Mouse (Mus musculus) layer of hippocampus, postnatal 36 days (tissue): ENCODE measurements around the gene Cox7a1. TPM values are rescaled to one million over a fixed set of nuclear protein-coding genes. Genes with fewer than 3 reads are reported as not detected.
A peak's percentile ranks its signal among the peaks of the same experiment; 100 is the strongest.
"Not testable (repeated sequence)": the region's sequence is repeated elsewhere in the genome, so short reads cannot be mapped to it uniquely, and the experiment has no call there.

ENCODE experiments used
- DNase-seq, 2 experiments: peaks; one replicate each; pipeline ENCODE4 v3.0.0; 2022
- total RNA-seq, 2 experiments: library from RNA; stranded (reverse); gene quantifications; 2 replicates each; pipeline ENCODE4 v1.2.3; 2021

Gene Cox7a1
- total RNA-seq, 2 experiments from 2014 or later, result 3.7 to 5.0 TPM

DNA sequence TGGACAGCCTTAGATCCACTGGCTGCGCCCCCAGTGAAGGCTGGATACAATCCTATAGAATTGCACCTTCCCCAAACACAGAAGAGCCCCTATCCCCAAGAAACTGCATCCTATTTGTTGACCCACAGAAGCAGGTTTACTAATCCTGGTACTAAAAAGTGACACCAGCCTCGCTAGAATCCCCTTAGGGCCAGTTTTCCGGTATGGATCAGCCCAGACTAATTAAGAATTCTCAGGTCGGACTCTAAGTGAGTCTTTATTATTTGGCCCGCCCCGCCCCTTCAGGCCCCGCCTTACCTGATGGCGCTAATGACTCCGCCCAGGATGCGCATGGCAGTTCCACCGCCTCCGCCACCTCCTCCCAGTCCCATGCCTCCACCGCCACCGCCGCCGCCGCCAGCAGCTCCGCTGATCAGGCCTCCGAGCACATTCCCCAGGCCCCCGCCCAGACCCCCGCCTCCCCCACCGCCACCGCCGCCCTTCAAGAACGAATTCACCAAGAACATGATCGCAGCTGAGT lies 9.7 kb downstream of the Cox7a1 start:
- DNase-seq, result peak; percentile 72 to 79

DNA sequence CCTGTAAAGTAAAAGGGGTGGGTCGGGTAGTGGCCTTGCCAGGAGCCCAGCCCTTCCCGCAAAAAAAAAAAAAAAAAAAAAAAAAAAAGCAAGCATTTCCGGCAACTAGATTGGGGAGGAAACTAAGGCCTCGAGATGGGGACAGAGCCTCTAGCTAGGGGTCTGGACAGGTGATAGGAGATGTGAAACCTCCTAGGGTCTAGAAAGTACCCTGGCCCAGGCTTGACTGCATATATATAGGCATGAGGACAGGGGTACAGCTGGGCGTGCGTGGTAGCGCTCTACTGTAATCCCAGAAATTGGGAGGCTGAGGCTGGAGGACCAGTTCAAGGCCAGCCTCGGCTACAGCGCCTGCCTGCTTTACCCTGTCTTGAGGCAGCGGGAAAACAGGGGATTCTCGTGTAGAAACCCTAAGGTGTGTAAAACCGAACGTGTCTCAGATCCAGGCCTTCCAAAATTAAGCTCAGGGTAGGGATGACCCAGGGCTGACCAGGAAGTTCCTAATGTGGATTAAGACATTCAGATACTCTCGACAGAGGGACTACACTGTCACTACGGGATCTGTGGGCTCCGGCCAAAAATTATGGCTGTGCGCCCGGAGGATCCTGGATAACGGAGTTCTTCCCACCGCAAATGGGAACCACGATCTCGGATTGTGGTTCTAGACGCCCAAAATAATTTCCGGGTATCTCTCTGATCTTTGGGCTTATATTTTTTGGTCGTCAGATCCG lies 10.3 kb downstream of the Cox7a1 start:
- DNase-seq, result peak; percentile 38 to 42

DNA sequence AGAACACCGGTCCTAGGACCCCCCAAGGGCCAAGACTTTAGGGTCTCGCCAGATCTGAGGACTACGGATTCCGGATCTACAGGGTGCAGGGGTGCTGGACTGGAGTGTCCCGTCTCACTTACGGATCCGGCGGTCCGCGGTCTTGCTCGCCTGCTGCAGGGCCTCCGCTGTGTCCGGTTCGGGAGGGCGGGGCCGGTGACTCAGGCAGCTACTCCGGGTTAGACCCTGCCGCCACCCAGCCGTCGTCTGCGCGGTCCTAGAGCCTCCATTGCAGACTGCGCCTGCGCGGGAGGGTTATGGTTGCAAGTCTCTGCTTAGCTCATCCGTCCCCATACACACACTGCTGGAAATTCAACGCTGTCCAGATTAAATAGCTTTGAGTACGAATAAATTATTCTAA lies 10.9 kb downstream of the Cox7a1 start:
- peak; percentile 93 for DNase-seq

DNA sequence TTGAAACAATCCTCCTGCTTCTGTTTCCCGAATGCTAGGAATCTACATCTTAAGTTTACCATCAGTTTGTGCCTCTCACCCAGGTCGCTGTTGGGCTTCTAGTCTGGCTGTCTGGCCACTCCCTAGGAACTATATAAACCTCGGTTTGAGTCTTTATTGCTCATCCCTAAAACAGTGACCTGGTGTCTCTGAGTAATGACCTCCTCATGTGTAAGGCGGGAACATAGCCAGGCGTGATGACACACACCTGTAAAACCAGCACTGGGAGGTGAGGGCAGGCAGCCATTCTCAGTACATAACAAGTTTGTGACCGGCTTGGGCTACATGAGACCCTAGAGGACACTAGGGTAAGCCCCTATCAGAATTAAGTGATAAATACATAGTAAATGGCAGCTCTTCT lies 11.5 kb downstream of the Cox7a1 start:
- no peak for DNase-seq

DNA sequence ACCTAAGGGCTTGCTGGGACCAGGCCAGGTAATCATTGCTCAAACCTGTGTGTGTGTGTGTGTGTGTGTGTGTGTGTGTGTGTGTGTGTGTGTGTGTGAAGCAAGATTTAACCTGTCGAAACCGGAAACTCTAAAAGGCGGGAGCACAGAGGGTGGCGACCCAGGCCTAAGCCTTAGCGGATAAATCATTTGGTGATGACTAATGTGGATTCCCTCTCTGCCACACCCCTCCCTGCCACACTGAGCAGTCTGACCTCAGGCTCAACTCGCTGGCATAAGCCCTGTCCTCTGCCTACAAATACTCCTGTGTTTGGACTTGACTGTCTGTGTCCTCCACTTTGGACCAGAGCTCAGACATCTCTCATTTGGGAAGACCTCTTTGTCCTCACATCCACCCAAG lies 12.2 kb downstream of the Cox7a1 start:
- DNase-seq, result no peak

DNA sequence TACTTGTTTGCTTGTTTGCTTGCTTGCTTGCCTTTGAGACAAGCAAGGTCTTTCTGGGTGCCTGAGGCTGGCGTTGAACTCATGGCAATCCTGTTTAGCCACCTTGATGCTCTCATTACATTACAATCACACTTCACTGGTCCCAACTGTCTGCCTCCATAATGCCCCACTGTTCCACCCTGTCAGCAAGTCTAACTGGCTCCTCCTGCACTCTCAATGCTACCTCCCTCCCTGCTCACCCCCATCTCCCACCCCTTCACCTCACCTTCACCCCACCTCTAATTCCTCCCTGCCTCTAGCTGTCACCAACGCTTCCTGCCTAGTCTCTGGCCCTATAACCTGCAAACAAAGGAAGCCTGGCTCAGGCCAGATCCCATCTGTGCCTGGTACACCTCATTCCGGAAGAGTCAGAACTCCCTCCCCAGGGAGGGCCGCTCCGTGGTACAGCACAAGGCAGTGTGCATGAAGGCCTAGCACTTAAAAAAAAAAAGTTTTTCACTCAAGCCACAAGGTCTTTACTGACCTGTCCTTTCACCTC lies 13.7 kb downstream of the Cox7a1 start:
- DNase-seq, result no peak

DNA sequence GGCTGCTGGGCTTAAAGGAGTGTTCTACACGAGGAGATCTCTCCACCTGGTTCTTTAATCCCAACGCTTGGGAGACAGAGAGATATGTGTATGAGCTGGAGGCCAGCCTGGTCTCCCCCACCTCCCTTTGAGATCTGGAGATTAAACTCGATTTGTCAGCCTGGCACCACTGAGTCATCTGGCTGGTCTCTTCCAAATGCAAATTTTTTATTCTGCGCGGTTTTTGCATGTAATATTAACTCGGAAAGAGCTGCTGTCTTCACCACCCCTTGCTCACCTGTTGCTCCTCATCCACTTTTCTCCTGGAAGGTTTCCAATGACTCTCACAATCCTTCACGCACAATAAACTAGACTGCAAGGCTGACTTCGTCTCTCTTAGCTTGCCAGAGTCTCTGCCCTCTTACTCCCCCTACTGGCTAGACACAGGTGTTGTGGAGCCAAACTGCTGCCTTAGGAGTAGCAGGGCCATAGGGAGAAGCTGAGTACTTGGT lies 14.6 kb downstream of the Cox7a1 start, which contains the start of gene Capns1:
Capns1 (minus strand) TSS at position 331 of the 491 bp plus-strand sequence.
- peak in 1 of 2 experiments; percentile 61 for DNase-seq

DNA sequence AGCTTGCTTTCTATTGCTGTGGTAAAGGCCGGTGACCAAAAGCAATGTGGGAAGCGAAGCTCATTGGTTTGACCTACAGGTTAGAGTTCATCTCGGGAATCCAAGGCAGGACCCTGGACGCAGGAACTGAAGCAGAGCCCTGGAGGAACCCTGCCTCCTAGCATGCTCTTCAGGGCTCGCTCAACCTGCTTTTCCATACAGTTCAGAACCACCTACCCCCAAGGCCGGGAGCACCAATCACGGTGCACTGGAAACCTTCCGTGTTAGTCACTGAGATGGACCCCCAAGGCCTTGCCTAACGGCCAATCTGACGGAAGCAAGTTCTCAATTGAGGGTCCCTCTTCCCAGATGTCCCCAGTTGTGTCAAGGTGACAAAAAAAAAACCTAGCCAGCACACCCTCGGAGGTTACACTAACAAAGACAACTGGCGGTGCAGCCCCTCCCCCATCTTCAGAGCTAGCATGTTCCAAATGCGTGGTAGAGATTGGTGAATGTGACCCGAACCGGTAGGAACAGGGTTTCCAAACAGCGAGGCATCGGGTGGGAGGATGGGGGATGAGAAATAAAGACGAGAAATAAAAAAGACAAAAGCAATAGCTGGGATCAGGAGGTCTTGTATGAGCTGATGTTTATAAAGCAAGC lies 15.7 kb downstream of the Cox7a1 start:
- DNase-seq, result no peak

DNA sequence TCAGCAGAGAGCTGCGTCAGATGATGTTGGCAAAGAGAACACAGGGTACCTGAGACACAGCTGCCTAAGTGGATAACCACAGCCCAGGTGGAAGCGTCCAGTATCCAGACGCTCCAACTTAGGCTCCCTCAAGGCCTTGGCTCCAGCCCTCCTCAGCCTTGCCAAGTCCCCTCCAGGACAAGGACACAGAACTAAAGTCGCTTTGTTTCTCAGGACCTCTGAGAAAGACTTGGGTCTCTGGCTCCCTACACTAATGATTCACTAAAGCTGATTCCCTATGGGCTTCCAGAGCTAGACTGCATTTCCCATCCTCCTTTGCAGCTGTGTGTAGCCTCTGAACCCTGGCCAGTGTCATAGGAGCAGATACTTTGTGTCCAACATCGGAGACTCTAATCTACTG lies 16.3 kb downstream of the Cox7a1 start:
- no peak for DNase-seq

DNA sequence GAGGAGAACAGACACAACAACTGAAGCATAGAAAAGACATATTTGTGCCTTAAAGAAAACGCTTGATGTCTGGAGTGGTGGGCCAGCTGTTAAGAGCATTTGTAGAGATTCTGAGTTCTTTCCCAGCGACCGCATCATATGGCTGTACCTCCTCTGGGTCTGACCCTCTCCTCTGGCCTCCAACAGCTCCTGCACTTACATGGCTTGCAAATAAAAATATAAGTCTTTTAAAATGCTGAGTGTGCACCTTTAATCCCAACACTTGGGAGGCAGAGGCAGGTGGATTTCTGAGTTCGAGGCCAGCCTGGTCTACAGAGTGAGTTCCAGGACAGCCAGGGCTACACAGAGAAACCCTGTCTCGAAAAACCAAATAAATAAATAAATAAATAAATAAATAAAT lies 16.7 kb downstream of the Cox7a1 start:
- DNase-seq, result not testable (repeated sequence)

DNA sequence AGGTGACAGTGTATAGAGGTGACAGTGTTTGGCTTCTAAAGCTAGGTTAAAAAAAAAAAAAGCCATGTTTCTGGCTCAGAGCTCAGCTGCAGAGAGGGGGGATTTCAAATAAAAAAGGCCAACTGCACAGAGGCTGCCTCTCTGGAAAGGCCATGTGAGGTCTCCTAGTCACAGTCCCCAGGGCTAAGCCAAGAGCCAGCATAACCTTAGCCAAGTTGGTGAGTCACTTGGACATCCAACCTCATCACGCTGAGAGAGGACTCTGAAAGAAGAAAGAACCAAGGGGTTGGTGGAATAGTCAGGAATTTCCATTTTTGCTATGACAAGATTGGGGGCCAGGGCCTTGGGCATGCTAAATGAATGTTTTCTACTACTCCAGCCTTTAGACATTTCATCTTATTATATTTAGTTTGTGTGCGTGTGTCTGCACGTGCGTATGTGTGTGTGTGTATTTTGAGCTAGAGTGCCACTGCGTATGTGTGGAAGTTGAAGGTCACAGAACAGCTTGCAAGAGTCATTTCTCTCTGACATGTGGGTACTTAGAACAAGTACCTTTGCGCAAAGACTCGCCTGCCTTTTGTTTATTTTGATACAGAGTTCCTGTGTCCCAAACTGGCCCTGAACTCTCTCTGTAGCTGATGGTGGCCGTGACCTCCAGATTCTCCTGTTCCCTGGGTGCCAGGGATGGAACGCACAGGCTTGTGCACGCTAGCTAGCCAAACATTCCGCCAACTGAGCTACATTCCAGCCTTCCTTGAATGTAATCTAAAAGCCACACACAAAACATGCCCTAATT lies 19.1 kb downstream of the Cox7a1 start:
- no peak for DNase-seq

DNA sequence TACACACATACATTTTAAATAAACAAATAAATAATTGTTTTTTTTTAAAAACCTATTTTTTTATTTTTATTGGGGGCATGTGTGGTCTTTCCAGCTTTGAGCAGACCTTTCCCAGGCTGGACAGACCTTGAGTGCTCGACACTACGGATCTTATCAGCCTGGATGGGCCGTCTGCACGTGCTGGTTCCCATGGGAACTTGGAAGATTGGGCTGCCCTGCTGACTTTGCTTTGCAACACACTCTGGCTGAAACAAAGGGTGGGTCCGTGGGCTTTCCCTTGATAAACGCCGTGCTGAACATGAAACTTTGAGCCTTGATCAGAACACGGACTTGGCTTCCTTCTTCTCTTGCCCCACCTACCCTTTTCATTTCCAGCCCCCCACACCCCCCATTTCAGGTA lies 20.4 kb downstream of the Cox7a1 start:
- no peak for DNase-seq

DNA sequence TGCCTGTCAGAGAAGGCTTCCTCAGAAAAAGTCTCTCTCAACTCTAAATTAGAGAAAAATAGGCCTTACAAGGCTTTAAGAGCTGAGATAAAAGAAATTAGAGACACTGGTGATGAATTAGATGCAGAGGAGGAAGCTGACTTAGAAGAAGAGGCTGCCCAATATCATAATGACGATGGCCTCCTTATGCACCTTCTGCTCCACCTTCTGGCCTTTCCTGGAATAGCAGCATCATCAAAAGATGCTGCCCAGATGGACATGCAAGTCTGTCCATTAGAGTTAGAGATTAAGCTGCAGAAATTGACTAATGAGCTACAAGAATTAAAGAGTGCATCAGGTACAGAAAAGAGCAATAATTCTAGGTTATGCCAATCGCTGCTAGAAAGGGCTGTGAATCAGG lies 21.4 kb downstream of the Cox7a1 start:
- no peak for DNase-seq

DNA sequence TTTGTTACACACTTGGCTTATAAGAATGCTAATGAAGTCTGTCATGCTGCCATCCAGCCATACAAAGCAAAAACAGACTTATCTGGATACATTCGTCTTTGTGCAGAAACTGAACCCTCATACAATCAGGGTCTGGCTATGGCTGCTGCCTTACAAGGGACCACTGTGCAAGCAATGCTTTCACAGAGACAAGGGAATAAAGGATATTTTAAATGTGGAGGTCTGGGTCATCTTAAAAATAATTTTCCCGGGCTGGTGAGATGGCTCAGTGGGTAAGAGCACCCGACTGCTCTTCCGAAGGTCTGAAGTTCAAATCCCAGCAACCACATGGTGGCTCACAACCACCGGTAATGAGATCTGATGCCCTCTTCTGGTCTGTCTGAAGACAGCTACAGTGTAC lies 22.4 kb downstream of the Cox7a1 start:
- DNase-seq, result not testable (repeated sequence)

DNA sequence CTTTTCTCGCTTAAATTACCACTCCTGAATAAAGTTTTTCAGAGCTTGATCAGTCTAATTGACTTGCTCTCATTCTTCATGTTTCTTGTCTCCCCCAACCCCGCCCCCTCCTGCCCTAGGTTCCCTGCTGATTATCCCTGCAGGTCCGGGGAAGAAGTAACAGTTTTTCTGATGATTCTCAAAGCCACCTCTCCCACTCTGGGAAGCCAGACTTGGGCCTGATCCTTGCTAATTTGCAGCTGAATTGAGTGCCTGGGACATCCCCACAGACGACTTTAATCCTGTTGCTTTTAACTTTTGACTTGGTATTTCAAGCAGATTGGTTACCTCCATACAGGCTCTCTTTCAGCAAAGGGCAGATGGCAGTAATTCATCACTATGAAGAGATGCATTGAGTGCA lies 27.1 kb downstream of the Cox7a1 start:
- no peak for DNase-seq

DNA sequence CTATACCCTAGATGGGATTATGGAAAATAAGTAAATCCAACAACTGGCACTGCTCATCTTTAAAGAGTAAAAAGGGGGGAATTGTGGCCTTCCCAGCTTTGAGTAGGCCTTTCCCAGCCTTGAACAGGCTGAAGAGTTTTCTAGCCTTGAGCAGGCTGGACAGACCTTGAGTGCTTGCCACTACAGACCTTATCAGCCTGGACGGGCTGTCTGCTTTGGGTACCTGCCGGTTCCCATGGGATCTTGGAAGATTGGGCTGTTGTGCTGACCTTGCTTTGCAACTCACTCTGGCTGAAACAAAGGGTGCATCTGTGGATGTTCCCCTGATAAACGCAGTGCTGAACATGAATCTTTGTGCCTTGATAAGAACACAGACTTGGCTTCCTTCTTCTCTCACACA lies 29.9 kb downstream of the Cox7a1 start:
- DNase-seq, result no peak

DNA sequence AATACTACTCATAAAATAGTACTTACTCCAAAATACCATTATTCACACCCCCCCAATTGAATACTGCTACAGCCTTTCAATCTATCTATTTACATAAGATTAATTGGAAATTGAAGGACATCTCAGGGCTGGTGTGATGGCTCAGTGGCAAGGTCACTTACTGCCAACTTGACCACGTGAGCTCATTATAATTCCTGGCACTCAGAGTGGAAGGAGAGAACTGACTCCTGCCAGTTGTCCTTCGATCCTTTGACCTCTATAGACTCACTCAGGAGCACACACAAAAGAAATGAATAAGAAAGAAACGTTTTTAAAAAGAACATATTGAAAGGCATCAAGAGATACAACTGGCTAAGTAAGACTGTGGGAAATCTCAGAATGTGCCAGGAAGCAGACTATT lies 31.9 kb downstream of the Cox7a1 start:
- no peak for DNase-seq

DNA sequence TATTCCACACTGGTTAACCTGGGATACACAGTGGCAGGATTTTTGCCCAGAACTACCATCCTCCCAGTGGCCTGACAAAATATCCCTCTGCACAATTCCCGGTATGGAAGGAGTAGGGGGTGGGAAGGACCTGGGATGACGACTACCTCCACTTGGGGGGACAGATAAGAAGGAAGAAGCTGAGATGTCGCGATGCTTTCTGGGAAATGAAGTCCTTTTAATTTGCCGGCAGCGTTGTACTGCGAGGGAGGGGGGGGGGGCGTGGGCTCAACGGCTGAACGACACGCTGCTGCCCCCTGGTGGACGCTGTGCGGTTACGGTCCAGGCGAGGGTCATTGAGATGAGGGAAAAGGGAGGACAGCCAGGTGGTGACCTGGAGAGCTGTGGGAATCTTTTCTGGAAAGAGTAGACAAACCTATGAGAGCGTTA lies 32.8 kb downstream of the Cox7a1 start:
- DNase-seq, result peak in 1 of 2 experiments; percentile 56

DNA sequence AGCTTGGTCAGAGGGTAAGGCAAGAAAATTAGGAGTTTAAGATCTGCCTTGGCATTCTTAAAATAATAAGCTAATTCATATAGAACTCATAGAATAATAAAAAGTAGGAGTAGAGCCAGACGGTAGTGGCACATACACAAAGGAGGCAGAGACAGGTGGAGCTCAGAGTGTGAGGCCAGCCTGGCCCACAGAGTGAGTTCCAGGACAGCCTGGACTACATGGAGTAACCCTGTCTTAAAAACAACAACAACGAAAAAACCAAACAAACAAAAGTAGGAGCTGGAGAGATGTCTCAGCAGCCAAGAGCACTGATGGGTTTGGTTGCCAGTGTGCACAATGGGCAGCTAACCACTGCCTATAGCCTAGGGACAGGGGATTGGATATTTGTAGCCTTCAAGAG lies 33.3 kb downstream of the Cox7a1 start:
- no peak for DNase-seq

DNA sequence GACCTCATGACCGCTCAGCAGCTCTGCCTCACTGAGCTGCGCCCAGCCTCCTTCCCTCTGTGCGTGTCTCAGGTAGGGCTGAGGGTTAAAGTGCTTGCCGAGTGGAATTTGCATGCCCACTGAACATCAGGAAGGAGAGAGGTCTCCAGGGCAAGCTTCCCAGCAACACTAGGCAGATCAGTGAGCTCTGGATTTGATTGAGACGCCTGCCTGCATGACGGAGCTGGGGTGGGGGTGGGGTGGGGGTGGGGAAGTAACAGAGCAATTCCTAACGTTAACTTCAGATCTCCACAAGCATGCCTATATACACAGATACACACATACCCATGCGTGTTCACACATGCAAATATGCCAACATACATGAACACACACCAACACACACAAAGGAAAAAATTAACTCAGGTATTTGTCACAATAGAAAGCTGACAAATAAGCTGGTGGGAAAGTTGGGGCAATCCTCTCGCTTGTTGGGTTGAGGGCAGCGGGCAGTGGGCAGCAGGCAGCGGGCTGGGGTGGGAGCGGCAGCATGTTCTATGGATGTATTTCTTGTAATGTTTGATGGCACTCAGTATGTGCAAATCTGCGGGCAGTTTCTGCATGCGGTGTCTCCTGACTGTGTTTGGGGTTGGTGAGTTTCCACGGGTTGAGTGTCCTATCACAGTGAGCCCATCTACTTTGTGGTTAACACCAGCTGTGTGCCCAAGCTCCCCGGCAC lies 35.5 kb downstream of the Cox7a1 start:
- DNase-seq, result no peak

DNA sequence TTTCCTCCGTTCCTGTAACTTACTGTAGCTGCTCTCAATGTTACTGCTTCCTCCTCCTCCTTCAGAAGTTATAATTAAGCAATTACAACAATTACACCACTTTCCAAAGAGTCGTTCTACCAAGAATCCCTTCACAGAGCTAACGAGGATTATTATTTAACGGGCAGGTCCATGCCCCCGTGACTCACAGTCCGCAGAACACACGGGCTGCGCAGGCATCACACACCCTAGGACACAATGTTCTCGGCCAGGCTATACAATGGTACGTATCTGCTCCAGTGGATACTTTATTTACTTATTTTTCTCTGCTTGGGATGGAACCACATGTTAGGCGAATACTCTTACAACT lies 36.0 kb downstream of the Cox7a1 start:
- no peak for DNase-seq

DNA sequence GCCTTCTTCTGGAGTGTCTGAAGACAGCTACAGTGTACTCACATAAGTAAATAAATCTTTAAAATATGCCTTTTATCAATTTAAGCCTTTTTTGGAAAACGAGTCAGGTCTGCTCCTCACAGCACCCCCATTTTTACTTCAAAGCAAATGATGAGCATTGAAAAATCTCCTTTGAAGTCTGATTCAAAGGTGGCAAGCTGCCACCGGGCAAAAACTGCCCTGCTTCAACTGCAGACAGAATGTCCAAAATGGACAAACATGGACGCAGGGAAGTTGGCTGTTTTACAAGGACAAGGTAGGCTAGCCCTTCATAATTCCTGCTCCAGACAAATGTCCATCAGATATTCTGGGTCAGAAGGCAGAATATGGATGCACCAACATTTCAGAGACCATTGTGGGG lies 37.5 kb downstream of the Cox7a1 start:
- no peak for DNase-seq
